Mouse (Mus musculus): ENCODE results near the gene Kpna4. TPM values are rescaled to one million over a fixed set of nuclear protein-coding genes. Genes with fewer than 3 reads are reported as not detected.

The Kpna4 gene
- polyA plus RNA-seq (2016; fragmentation: Nextera tagmentation; extraction: Ambion mirVana), result 48.7 and 53.5 TPM in 2 replicates

- Histone ChIP-seq H3K4me1 (peaks cover 11% of the 10 kb centered on the region; the same call in 1 of the 2 replicates), H3K36me3 (no peaks in the 10 kb centered on the region), H3K27ac (peak within 1 kb of the TSS; percentile 87), H3K27me3 (replicated peaks) (no peaks in the 10 kb centered on the region), H3K4me3 (peak within 1 kb of the TSS; percentile 96), H3K9me3 (no peaks in the 10 kb centered on the region), H3K4me2 (replicated peaks) (peak within 1 kb of the TSS; percentile 69), H3K9ac (peak within 1 kb of the TSS; percentile 93)
- WGBS, result under 1% methylated on average over 102 of the region's 107 CpGs
- ATAC-seq (ENCODE audit: low FRiP score, low read depth), result peak; percentile 99
Observed at GRCm38 (mm10) chr3:69126509-69127345, at the start of gene Kpna4. Gene Kpna4, minus strand, starts transcription at chr3:69127113.

DNA sequence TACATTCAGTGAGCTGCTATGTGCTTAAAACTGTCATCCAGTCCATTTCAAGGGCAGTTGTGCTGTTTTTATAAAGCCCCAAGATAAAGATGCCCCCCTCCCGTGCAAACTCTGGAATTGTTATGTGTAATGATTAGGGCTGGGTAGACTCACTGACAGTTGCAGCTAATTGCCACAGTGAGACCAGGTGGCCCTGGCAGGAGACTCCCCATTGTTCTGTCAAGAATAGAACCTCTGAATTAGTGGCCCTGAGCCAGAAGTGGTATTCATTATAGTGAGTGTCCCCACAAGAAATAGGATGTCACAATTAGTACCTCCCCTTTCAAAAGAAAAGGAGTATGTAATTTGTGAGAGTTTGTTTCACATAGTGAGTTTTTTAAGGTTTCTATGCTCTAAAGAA, 48.3 kb upstream of the Kpna4 start:
- no peak overlapping the region for H3K4me2 ChIP-seq (replicated peaks)
- no peaks in the 10 kb centered on the region for H3K9me3 ChIP-seq
- H3K4me3 ChIP-seq, result no peak overlapping the region
- H3K36me3 ChIP-seq, result no peaks in the 10 kb centered on the region
- H3K9ac ChIP-seq, result no peak overlapping the region
- H3K27ac ChIP-seq, result no peak overlapping the region
- WGBS, result 9% methylated on average over 1 of the region's 1 CpGs
- ATAC-seq (ENCODE audit: low FRiP score, low read depth), result no peak
- no peaks in the 10 kb centered on the region for H3K27me3 ChIP-seq (replicated peaks)
- H3K4me1 ChIP-seq, result no peaks in the 10 kb centered on the region

DNA sequence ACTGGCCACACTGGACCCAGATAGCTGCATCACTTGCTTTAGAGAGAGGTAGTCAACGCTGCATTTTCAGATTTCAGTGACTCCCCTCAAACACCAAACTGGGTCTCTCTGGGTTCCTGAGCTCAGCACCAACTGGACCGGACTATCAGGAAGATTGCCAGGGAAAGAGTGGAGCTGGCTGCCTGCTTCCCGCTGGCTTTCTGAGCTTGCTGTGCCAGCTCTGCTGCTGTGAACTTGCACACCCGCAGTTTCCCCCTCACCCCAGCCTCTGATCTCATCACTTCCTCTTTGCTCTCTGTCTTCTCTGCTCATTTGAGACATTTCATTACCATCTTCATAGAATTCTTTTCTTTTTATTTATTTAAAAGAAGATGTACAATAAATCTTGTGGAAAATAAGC, 44.2 kb upstream of the Kpna4 start:
- no peak overlapping the region for H3K4me2 ChIP-seq (replicated peaks)
- WGBS, result 84% methylated on average over 4 of the region's 4 CpGs
- H3K9ac ChIP-seq, result no peak overlapping the region
- no peaks in the 10 kb centered on the region for H3K36me3 ChIP-seq
- ATAC-seq (ENCODE audit: low FRiP score, low read depth), result no peak
- no peak overlapping the region for H3K4me3 ChIP-seq
- H3K27me3 ChIP-seq (replicated peaks), result no peaks in the 10 kb centered on the region
- no peaks in the 10 kb centered on the region for H3K4me1 ChIP-seq
- no peak overlapping the region for H3K27ac ChIP-seq
- H3K9me3 ChIP-seq, result no peaks in the 10 kb centered on the region

GRCm38 (mm10) chr3:69169796-69170195, 42.9 kb upstream of the Kpna4 start:
- Histone ChIP-seq H3K9me3 (no peaks in the 10 kb centered on the region), H3K4me1 (no peaks in the 10 kb centered on the region), H3K27me3 (replicated peaks) (no peaks in the 10 kb centered on the region), H3K4me3 (no peak overlapping the region), H3K9ac (no peak overlapping the region), H3K27ac (no peak overlapping the region), H3K4me2 (replicated peaks) (no peak overlapping the region), H3K36me3 (no peaks in the 10 kb centered on the region)
- WGBS, result 92% methylated on average over 5 of the region's 5 CpGs
- no peak for ATAC-seq (ENCODE audit: low FRiP score, low read depth)

DNA sequence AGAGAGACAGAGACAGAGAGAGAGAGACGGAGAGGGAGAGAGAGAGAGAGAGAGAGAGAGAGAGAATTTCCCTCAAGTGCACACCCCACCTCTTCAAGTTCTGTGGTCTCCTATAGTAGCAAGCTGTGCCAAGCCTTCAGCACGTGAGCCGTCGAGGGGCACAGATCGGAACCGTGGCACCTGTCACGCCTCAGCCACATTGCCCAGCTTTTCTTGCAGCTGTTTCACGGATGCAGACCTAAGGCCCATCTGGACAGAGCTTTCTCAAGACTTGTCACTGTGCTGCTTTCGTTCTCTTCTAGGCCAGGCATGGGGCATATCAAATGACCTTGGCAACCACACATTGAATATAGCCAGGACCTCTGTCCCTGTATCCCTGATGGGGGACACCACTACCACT, 41.8 kb upstream of the Kpna4 start:
- H3K4me1 ChIP-seq, result no peaks in the 10 kb centered on the region
- no peaks in the 10 kb centered on the region for H3K27me3 ChIP-seq (replicated peaks)
- 90% methylated on average over 9 of the region's 9 CpGs for WGBS
- H3K36me3 ChIP-seq, result no peaks in the 10 kb centered on the region
- H3K27ac ChIP-seq, result no peak overlapping the region
- no peak overlapping the region for H3K4me3 ChIP-seq
- H3K4me2 ChIP-seq (replicated peaks), result no peak overlapping the region
- ATAC-seq (ENCODE audit: low FRiP score, low read depth), result no peak
- H3K9me3 ChIP-seq, result no peaks in the 10 kb centered on the region
- no peak overlapping the region for H3K9ac ChIP-seq

- Histone ChIP-seq H3K27me3 (replicated peaks) (no peaks in the 10 kb centered on the region), H3K4me1 (no peaks in the 10 kb centered on the region), H3K9me3 (no peaks in the 10 kb centered on the region), H3K9ac (no peak overlapping the region), H3K27ac (no peak overlapping the region), H3K4me3 (no peak overlapping the region), H3K36me3 (no peaks in the 10 kb centered on the region), H3K4me2 (replicated peaks) (no peak overlapping the region)
- 85% methylated on average over 6 of the region's 6 CpGs for WGBS
- no peak for ATAC-seq (ENCODE audit: low FRiP score, low read depth)
Observed at GRCm38 (mm10) chr3:69163057-69163456, 36.1 kb upstream of the Kpna4 start.

- no peak for ATAC-seq (ENCODE audit: low FRiP score, low read depth)
- WGBS, result 56% methylated on average over 1 of the region's 1 CpGs
Observed at GRCm38 (mm10) chr3:69160429-69160828, 33.5 kb upstream of the Kpna4 start.

GRCm38 (mm10) chr3:69159501-69159900, 32.6 kb upstream of the Kpna4 start:
- WGBS, result 79% methylated on average over 2 of the region's 2 CpGs
- no peak for ATAC-seq (ENCODE audit: low FRiP score, low read depth)
- H3K9ac ChIP-seq, result no peak overlapping the region
- H3K4me1 ChIP-seq, result no peaks in the 10 kb centered on the region
- no peaks in the 10 kb centered on the region for H3K27me3 ChIP-seq (replicated peaks)
- no peak overlapping the region for H3K27ac ChIP-seq
- H3K4me3 ChIP-seq, result no peak overlapping the region
- H3K36me3 ChIP-seq, result no peaks in the 10 kb centered on the region
- no peak overlapping the region for H3K4me2 ChIP-seq (replicated peaks)
- H3K9me3 ChIP-seq, result no peaks in the 10 kb centered on the region

More at GRCm38 (mm10) chr3:69160429-69160828, 33.5 kb upstream of the Kpna4 start:
- Histone ChIP-seq H3K27me3 (replicated peaks) (no peaks in the 10 kb centered on the region), H3K9me3 (no peaks in the 10 kb centered on the region), H3K4me1 (no peaks in the 10 kb centered on the region), H3K27ac (no peak overlapping the region), H3K4me2 (replicated peaks) (no peak overlapping the region), H3K9ac (no peak overlapping the region), H3K4me3 (no peak overlapping the region), H3K36me3 (no peaks in the 10 kb centered on the region)

- ATAC-seq (ENCODE audit: low FRiP score, low read depth), result no peak
- H3K9ac ChIP-seq, result no peak overlapping the region
- no peak overlapping the region for H3K4me3 ChIP-seq
- H3K4me1 ChIP-seq, result no peaks in the 10 kb centered on the region
- 79% methylated on average over 5 of the region's 5 CpGs for WGBS
- no peaks in the 10 kb centered on the region for H3K27me3 ChIP-seq (replicated peaks)
- H3K9me3 ChIP-seq, result no peaks in the 10 kb centered on the region
- no peak overlapping the region for H3K27ac ChIP-seq
- H3K36me3 ChIP-seq, result no peaks in the 10 kb centered on the region
- no peak overlapping the region for H3K4me2 ChIP-seq (replicated peaks)
Observed at GRCm38 (mm10) chr3:69157886-69158285, 31.0 kb upstream of the Kpna4 start.

GRCm38 (mm10) chr3:69156484-69156883, 29.6 kb upstream of the Kpna4 start:
- H3K9me3 ChIP-seq, result no peaks in the 10 kb centered on the region
- no peak overlapping the region for H3K4me3 ChIP-seq
- H3K4me2 ChIP-seq (replicated peaks), result no peak overlapping the region
- no peak overlapping the region for H3K27ac ChIP-seq
- WGBS, result 84% methylated on average over 13 of the region's 13 CpGs
- no peaks in the 10 kb centered on the region for H3K27me3 ChIP-seq (replicated peaks)
- no peaks in the 10 kb centered on the region for H3K36me3 ChIP-seq
- no peak overlapping the region for H3K9ac ChIP-seq
- no peaks in the 10 kb centered on the region for H3K4me1 ChIP-seq
- ATAC-seq (ENCODE audit: low FRiP score, low read depth), result no peak

- H3K9me3 ChIP-seq, result no peaks in the 10 kb centered on the region
- H3K9ac ChIP-seq, result no peak overlapping the region
- H3K4me1 ChIP-seq, result no peaks in the 10 kb centered on the region
- H3K36me3 ChIP-seq, result no peaks in the 10 kb centered on the region
- no peak overlapping the region for H3K4me3 ChIP-seq
- no peak overlapping the region for H3K4me2 ChIP-seq (replicated peaks)
- H3K27ac ChIP-seq, result no peak overlapping the region
- 89% methylated on average over 2 of the region's 2 CpGs for WGBS
- no peak for ATAC-seq (ENCODE audit: low FRiP score, low read depth)
- H3K27me3 ChIP-seq (replicated peaks), result no peaks in the 10 kb centered on the region
Observed at GRCm38 (mm10) chr3:69154691-69155090, 27.8 kb upstream of the Kpna4 start.

DNA sequence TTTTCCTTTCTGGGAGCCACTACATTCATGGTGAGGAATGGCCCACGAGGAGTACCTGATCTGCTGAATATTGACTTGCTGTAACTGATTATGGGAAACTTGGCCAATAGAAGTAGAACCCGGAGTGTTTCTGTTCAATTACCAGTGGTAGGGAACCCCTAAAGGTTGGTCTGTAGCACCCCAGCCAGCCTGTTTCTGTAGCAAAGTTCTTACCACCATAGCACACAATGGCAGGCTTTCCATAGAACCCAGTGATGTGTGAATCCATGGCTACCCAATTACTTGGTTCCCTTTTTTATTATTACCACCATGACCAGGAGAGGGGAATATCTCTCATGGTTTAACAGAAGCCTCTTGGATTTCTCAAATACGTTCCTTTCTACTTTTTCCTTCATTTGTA, 24.0 kb upstream of the Kpna4 start:
- H3K4me1 ChIP-seq, result no peaks in the 10 kb centered on the region
- no peak for ATAC-seq (ENCODE audit: low FRiP score, low read depth)
- no peak overlapping the region for H3K4me3 ChIP-seq
- WGBS, result 88% methylated on average over 3 of the region's 3 CpGs
- H3K4me2 ChIP-seq (replicated peaks), result no peak overlapping the region
- H3K36me3 ChIP-seq, result no peaks in the 10 kb centered on the region
- no peaks in the 10 kb centered on the region for H3K9me3 ChIP-seq
- H3K9ac ChIP-seq, result no peak overlapping the region
- no peaks in the 10 kb centered on the region for H3K27me3 ChIP-seq (replicated peaks)
- no peak overlapping the region for H3K27ac ChIP-seq
